Mouse (Mus musculus): ENCODE results near the gene Stra8.

GRCm38 (mm10) chr6:34877509-34878321, 42.2 kb upstream of the Stra8 start, which contains the start of gene Cyren:
- peak; percentile 48 for TF ChIP-seq CTCF (IDR thresholded peaks at IDR 0.05; ENCODE audit: low read depth)
- peak; percentile 54; the same call in 1 of the 2 replicates for TF ChIP-seq EP300 (IDR thresholded peaks at IDR 0.05; ENCODE audit: low read depth)

All from heart, postnatal 0 days (tissue).